Mouse (Mus musculus): ENCODE measurements around the gene Anp32e.
A peak's percentile ranks its signal among the peaks of the same experiment; 100 is the strongest.

Anp32e gene

DNA sequence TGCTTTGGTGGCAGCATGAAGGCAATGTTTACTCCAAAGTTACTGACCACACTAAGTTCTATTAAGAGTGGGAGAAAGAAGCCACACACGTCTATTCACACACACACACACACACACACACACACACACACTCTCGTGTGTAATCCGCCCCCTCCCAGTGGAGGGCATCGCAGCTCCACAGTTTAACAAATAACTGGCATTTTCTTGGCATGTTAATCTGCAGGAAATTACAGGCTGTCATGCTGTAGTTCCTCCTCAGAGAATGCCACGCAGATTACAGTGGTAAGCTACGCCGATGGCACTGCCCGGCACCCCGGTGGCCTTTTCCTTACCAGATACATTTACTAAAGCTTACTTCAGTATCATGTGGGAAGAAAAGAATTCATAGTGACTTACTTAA, 49.2 kb downstream of the Anp32e start:
- peak; percentile 45 for DNase-seq

DNA sequence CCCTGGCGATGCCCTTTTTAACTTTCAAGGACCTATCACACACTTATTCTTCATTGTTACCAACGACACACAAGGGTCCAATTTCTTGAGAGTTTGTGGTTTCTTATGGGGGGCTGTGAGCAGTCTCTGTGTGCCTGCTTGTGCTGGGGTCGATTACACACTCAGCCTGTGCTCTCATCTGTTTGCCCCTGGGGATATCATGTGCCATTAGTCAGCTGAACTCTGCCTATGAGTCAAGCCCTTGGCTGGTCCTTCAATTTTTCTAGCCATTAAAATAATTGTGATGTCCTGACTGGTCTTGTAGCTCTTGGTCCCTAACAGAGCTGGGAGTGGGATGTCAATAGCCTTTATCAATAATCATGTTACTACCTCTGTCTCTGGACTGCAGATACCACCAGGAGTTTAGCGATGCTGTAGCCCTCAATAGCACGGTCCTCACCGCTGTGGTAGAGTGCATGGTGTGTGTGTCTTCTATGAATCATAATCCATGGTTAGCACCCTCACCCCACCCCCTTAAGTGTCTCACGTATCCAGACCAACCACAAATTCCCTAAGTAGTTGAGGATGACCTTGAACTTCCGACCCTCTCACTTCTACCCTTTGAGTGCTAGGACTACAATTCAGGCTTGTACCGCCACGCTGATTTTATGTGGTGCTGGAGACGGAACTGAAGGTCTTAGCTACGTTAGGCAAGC, 51.4 kb downstream of the Anp32e start:
- DNase-seq: no peak

DNA sequence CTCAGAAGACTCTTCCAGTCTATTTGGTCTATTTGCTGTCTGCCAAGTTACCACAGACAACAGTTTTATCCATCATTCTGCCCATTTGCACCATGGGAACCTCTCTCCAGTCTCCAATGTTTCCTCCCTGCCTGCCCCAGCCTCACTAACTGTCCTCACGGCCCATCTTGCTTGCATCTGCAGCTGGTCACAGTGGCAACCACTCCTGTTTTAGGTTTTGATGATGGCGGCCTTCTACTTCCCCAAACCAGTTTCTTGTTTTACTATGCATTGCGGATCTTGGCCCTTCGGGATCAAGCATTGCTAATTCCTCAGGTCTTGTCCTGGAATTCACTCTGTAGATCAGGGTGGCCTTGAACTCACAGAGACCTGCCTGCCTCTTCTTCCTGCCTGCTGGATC, 53.1 kb downstream of the Anp32e start:
- DNase-seq: no peak

GRCm38 (mm10) chr3:95985209-95986000, 56.4 kb downstream of the Anp32e start:
- peak; percentile 83 for DNase-seq

DNA sequence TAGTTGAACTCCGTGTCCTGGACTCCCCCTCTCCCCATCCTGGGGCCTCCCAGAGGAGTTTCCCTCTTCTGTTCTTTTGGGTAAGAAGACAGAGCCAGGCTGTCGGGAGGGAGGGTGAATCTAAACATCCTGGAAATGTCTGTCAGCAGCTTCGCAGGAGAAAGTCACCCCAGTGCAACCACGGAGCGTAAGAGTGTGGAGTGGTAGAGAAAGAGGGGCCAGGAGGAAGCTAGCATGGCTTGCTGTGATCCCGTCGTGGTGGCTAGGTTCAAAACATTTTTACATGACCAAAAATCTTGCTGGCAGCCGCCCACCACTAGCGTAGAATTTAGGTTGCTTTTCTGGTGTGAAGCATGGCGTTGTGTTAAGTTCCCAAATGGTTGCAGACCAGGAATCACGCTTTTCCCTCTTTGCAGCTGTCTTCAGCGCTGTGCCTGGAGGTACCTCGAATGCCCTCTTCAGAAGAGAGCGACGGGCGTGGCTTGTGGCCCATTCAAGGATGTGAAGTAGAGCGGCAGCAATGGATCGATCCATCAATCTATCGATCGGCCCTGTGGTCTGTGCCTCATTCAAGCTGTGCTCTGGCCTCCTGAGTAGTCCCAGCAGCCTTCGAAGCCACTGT, 57.1 kb downstream of the Anp32e start:
- peak; percentile 80 for DNase-seq

DNA sequence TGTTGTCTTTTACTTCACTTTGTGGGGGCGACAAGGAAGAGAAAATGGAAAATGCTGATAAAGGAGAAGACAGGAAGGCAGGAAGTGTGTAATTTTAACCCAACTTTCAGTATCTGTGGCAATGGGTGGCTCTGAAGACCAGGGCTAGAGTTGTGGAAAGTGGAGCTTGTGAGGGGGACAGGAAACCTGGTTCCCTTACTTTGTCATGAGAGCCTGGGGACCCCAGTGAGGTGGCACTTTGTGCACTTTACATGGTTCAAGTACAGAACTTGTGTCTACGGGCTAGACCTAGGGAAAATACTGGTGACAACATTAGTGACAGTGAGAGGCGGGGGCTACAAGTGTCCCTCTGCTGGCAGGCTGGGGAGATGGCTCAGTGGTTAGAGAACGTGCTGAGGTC, 57.9 kb downstream of the Anp32e start:
- DNase-seq: no peak

DNA sequence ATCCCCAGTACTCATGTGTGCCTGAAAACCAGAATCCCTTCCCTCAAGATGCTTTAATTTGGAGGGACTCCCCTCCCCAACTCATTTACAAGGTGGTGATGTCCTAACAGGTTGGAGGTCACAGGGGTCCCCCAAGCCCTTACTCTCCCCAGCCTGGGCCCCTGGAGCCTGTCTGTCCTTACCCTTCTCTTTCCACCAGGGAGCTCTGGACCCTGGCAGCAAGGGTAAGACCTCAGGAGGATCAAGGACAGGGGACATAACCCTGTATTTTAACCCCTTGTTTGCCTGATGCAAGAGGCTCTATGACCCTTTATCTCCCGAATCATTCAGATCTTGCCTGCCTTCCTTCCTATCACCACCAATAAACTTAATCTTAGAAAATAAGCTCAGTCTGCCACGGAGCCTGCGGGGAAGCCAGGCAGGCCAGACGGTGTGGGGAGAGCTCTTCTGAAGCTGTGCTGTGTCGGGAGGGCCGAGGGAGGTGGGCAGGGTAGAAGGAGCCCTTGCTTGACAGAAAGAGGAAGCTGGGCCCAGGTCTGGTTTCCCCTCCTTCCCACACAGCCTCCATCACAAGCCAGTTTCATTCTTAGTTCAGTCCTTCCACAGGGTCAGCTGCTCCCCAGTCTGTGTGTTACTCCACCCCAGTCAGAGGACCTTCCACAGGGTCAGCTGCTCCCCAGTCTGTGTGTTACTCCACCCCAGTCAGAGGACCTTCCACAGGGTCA, 58.5 kb downstream of the Anp32e start:
- no peak for DNase-seq

DNA sequence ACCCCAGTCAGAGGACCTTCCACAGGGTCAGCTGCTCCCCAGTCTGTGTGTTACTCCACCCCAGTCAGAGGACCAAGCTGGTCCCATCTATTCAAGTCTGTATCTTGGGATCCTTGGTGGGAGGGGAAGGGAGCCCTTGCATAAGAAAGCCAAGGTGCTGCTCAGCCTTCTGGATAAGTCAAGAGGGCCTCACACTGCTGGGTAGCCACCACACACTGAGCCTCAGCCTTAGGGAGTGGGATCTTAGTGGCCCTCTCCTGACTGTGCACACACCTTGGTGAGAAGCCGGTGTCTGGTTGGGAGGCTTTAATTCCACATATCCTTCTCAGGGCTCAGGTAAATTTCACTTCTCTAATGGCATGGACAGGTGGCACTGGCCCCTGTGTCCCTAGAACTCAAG, 59.1 kb downstream of the Anp32e start:
- DNase-seq: no peak

- DNase-seq: peak; percentile 92
These were observed 59.9 kb downstream of the Anp32e start for GRCm38 (mm10) chr3:95988969-95989368.

DNA sequence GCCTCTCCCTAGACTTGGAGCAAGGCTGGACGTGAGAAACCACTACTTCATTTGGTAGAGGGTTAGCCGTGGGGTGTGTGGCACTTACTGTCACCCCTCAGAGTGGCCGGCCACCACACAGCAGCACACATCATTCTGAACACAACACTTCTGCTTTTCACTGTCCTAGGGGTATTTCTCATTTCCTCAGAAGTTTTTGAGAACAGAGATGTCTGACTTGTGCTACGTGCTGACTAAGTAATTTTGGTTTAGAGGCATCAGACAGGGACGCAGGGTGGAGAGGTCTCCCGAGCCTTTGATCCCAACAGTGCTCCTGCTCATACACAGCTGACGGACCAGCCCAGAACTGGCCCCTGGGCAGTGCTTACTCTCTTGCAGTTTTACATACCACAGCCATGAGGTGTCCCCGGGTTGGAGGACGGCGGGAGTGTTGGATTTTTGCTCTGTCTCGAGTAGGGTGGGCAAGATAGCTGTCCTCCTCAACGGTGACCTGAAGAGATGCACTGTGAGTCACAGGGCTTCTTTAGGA, 61.4 kb downstream of the Anp32e start:
- no peak for DNase-seq

DNA sequence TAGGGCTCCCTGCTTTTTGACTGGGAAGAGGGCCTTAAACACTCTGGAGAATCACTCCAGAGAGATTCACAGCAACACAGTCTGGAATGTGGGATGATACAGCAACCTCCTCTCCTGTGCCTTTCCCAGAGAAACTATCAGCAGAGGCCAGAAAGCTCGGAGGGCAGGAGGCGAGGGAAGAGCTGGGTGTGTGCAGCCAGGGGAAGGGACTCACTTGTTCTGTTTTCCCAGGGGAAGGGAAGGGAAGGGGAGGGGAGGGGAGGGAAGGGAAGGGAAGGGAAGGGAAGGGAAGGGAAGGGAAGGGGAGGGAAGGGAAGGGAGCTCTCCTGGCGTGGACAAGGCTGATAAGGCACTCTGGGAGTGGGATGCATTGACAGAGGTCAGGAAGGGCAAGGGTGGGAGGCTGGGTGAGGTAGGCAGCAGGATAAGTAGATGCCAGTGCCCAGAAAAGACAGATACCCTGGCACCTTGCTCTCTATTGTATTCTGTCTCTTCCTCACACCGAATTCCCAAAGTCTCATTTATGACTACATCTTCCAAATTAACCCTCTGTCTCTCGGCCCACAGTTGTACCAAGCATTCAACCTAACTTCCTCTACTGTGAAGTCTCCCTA, 64.1 kb downstream of the Anp32e start:
- DNase-seq: peak; percentile 51

DNA sequence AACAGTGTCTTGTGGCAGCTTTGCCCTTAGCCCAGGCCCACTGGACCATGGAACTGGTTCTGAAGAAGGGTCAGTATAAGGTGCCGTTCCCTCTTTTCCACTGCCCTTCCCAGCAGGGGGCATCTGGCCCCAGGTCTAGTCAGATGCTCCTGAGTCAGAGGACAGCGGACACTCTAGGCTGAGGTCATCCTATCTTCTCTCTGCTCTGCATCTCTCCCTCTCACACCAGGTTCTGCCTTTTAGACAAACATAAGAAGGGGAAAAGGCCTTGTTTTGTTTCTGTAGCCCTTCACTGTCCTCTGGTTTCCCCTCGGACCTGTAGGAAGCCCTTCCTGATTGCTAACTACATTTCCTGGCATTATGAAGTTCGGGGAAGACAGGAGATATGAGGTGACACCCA, 64.8 kb downstream of the Anp32e start:
- DNase-seq: peak; percentile 53

DNA sequence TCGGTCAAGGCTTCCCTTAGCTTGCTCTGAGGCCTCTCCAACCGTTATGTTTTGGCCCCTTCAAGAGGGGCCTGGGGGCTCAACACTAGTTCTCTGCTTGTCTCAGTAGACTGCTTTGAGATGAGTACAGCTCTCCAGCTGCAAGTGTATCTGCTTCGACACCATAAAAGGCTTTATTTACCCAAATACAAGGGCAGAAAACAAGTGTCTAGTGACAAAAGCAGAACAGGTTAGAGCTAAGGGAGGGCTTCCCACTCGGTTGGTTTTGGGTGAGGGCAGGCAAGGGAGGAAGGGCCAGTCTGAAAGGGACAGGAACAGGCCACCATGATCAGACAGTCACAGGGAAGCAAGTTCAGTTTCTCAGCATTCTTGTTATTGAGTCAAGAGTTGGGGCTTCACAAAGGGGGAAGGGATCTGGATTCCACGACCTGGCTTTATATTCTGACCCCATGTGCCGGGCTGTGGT, 65.4 kb downstream of the Anp32e start:
- peak; percentile 38 for DNase-seq

DNA sequence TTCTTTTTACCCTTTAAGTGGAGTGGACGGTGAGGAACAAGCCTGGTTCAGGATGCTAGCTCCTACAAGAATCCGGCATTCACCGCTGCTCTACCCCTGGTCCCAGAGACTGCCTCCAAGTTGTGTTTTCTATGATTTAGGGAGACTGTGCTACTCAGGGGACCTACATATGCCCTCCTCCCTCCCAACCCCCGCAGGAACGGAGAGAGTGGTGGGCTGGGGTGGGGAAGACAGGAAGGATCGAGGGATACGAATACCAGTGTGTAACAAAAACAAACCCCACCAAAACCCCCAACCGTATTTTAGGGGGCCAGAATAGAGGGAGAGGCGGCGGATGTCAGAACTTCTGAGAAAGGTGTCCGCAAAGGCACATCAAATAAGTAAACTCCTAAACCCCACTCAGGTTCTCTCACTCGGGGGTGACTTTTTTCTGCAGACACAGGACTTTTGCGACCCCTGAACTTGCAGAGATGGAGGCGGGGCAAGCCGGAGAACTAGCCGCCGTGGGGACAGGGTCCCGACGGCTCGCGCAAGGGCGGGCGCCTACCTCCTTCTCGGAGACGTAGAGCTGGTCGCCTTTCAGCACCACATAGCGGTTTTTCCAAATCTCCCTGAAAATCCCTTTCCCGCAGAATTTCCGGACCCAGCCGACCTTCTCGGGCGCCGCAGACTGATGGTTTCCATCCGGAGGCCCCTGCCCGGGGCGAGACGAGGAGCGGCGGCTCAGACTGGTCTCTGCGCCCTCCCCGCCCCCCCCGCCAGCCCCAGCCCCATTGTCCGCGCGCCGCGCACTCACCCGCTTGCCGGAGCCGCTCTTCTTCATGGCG, 66.1 kb downstream of the Anp32e start:
- peak; percentile 62 for DNase-seq

- DNase-seq: peak; percentile 75
These were observed 66.9 kb downstream of the Anp32e start, which contains the start of gene Plekho1 for GRCm38 (mm10) chr3:95995802-95996428. TSS of gene Plekho1 (minus strand) at chr3:95996001.

- DNase-seq: no peak
These were observed 67.5 kb downstream of the Anp32e start for GRCm38 (mm10) chr3:95996451-95997073.

Measured in lung, postnatal 10 days (tissue).